Mouse (Mus musculus): ENCODE results near the gene Plb1. TPM values are rescaled to one million over a fixed set of nuclear protein-coding genes. Genes with fewer than 3 reads are reported as not detected.

Plb1 gene
- polyA plus RNA-seq, 1 experiment from 2014 or later = 0.09 TPM

GRCm38 (mm10) chr5:32397719-32398118 is 165.2 kb downstream of the Plb1 start:
- no peaks in the 10 kb centered on the region for H3K36me3 ChIP-seq (ENCODE audit: control insufficient read depth, insufficient read depth, low read length)
- WGBS = 90% methylated on average over 3 of the region's 3 CpGs
- no peaks in the 10 kb centered on the region for H3K9me3 ChIP-seq (replicated peaks; ENCODE audit: control insufficient read depth, low read length)
- H3K4me2 ChIP-seq (ENCODE audit: low read length) = no peak overlapping the region
- DNase-seq (ENCODE audit: low spot score) (no peak), ATAC-seq (no peak)
- H3K27me3 ChIP-seq (replicated peaks; ENCODE audit: control insufficient read depth, insufficient read depth, low read length) = no peaks in the 10 kb centered on the region
- H3K9ac ChIP-seq (ENCODE audit: low read length) = no peak overlapping the region
- H3K4me1 ChIP-seq (ENCODE audit: control insufficient read depth, insufficient read depth, low read length) = no peaks in the 10 kb centered on the region
- H3K4me3 ChIP-seq (ENCODE audit: low read depth, low read length) = no peak overlapping the region
- H3K27ac ChIP-seq (ENCODE audit: low read depth, low read length) = no peak overlapping the region

GRCm38 (mm10) chr5:32400926-32401325 is 168.4 kb downstream of the Plb1 start:
- H3K4me2 ChIP-seq (ENCODE audit: low read length) = no peak overlapping the region
- no peaks in the 10 kb centered on the region for H3K4me1 ChIP-seq (ENCODE audit: control insufficient read depth, insufficient read depth, low read length)
- DNase-seq (ENCODE audit: low spot score) (no peak), ATAC-seq (no peak)
- H3K27ac ChIP-seq (ENCODE audit: low read depth, low read length) = no peak overlapping the region
- WGBS = 88% methylated on average over 2 of the region's 2 CpGs
- H3K36me3 ChIP-seq (ENCODE audit: control insufficient read depth, insufficient read depth, low read length) = no peaks in the 10 kb centered on the region
- no peaks in the 10 kb centered on the region for H3K9me3 ChIP-seq (replicated peaks; ENCODE audit: control insufficient read depth, low read length)
- no peak overlapping the region for H3K9ac ChIP-seq (ENCODE audit: low read length)
- no peaks in the 10 kb centered on the region for H3K27me3 ChIP-seq (replicated peaks; ENCODE audit: control insufficient read depth, insufficient read depth, low read length)
- no peak overlapping the region for H3K4me3 ChIP-seq (ENCODE audit: low read depth, low read length)

GRCm38 (mm10) chr5:32403082-32403953 is 170.8 kb downstream of the Plb1 start:
- H3K27ac ChIP-seq (ENCODE audit: low read depth, low read length) = no peak overlapping the region
- 76% methylated on average over 9 of the region's 9 CpGs for WGBS
- no peaks in the 10 kb centered on the region for H3K4me1 ChIP-seq (ENCODE audit: control insufficient read depth, insufficient read depth, low read length)
- H3K4me2 ChIP-seq (ENCODE audit: low read length) = no peak overlapping the region
- no peak overlapping the region for H3K9ac ChIP-seq (ENCODE audit: low read length)
- no peak overlapping the region for H3K4me3 ChIP-seq (ENCODE audit: low read depth, low read length)
- no peaks in the 10 kb centered on the region for H3K27me3 ChIP-seq (replicated peaks; ENCODE audit: control insufficient read depth, insufficient read depth, low read length)
- no peaks in the 10 kb centered on the region for H3K36me3 ChIP-seq (ENCODE audit: control insufficient read depth, insufficient read depth, low read length)
- no peaks in the 10 kb centered on the region for H3K9me3 ChIP-seq (replicated peaks; ENCODE audit: control insufficient read depth, low read length)
- ATAC-seq (no peak), DNase-seq (ENCODE audit: low spot score) (peak; percentile 12)

GRCm38 (mm10) chr5:32405199-32405855 is 172.8 kb downstream of the Plb1 start:
- 76% methylated on average over 4 of the region's 4 CpGs for WGBS
- no peak for DNase-seq (ENCODE audit: low spot score)

GRCm38 (mm10) chr5:32408771-32409170 is 176.3 kb downstream of the Plb1 start:
- Histone ChIP-seq H3K4me1 (ENCODE audit: control insufficient read depth, insufficient read depth, low read length) (no peaks in the 10 kb centered on the region), H3K36me3 (ENCODE audit: control insufficient read depth, insufficient read depth, low read length) (no peaks in the 10 kb centered on the region), H3K4me3 (ENCODE audit: low read depth, low read length) (no peak overlapping the region), H3K27me3 (replicated peaks; ENCODE audit: control insufficient read depth, insufficient read depth, low read length) (no peaks in the 10 kb centered on the region), H3K9me3 (replicated peaks; ENCODE audit: control insufficient read depth, low read length) (no peaks in the 10 kb centered on the region), H3K9ac (ENCODE audit: low read length) (no peak overlapping the region), H3K4me2 (ENCODE audit: low read length) (no peak overlapping the region), H3K27ac (ENCODE audit: low read depth, low read length) (no peak overlapping the region)
- ATAC-seq (no peak), DNase-seq (ENCODE audit: low spot score) (no peak)
- WGBS = 91% methylated on average over 1 of the region's 1 CpGs

More at GRCm38 (mm10) chr5:32405199-32405855, 172.8 kb downstream of the Plb1 start:
- no peaks in the 10 kb centered on the region for H3K4me1 ChIP-seq (ENCODE audit: control insufficient read depth, insufficient read depth, low read length)
- no peaks in the 10 kb centered on the region for H3K9me3 ChIP-seq (replicated peaks; ENCODE audit: control insufficient read depth, low read length)
- H3K4me3 ChIP-seq (ENCODE audit: low read depth, low read length) = no peak overlapping the region
- no peak overlapping the region for H3K27ac ChIP-seq (ENCODE audit: low read depth, low read length)
- no peaks in the 10 kb centered on the region for H3K36me3 ChIP-seq (ENCODE audit: control insufficient read depth, insufficient read depth, low read length)
- ATAC-seq = no peak
- no peak overlapping the region for H3K9ac ChIP-seq (ENCODE audit: low read length)
- no peak overlapping the region for H3K4me2 ChIP-seq (ENCODE audit: low read length)
- H3K27me3 ChIP-seq (replicated peaks; ENCODE audit: control insufficient read depth, insufficient read depth, low read length) = no peaks in the 10 kb centered on the region

- no peak for ATAC-seq
- 80% methylated on average over 2 of the region's 2 CpGs for WGBS
- no peak for DNase-seq (ENCODE audit: low spot score)
These were observed 177.2 kb downstream of the Plb1 start for GRCm38 (mm10) chr5:32409747-32410146.

GRCm38 (mm10) chr5:32410954-32411688 is 178.6 kb downstream of the Plb1 start:
- Histone ChIP-seq H3K36me3 (ENCODE audit: control insufficient read depth, insufficient read depth, low read length) (no peaks in the 10 kb centered on the region), H3K27me3 (replicated peaks; ENCODE audit: control insufficient read depth, insufficient read depth, low read length) (no peaks in the 10 kb centered on the region), H3K9me3 (replicated peaks; ENCODE audit: control insufficient read depth, low read length) (no peaks in the 10 kb centered on the region), H3K4me1 (ENCODE audit: control insufficient read depth, insufficient read depth, low read length) (no peaks in the 10 kb centered on the region), H3K4me3 (ENCODE audit: low read depth, low read length) (no peak overlapping the region), H3K4me2 (ENCODE audit: low read length) (no peak overlapping the region), H3K9ac (ENCODE audit: low read length) (no peak overlapping the region), H3K27ac (ENCODE audit: low read depth, low read length) (no peak overlapping the region)
- WGBS = 83% methylated on average over 3 of the region's 3 CpGs
- ATAC-seq (no peak), DNase-seq (ENCODE audit: low spot score) (no peak)

More at GRCm38 (mm10) chr5:32409747-32410146, 177.2 kb downstream of the Plb1 start:
- Histone ChIP-seq H3K4me1 (ENCODE audit: control insufficient read depth, insufficient read depth, low read length) (no peaks in the 10 kb centered on the region), H3K27me3 (replicated peaks; ENCODE audit: control insufficient read depth, insufficient read depth, low read length) (no peaks in the 10 kb centered on the region), H3K36me3 (ENCODE audit: control insufficient read depth, insufficient read depth, low read length) (no peaks in the 10 kb centered on the region), H3K9ac (ENCODE audit: low read length) (no peak overlapping the region), H3K9me3 (replicated peaks; ENCODE audit: control insufficient read depth, low read length) (no peaks in the 10 kb centered on the region), H3K27ac (ENCODE audit: low read depth, low read length) (no peak overlapping the region), H3K4me2 (ENCODE audit: low read length) (no peak overlapping the region), H3K4me3 (ENCODE audit: low read depth, low read length) (no peak overlapping the region)

- H3K4me2 ChIP-seq (ENCODE audit: low read length) = no peak overlapping the region
- no peaks in the 10 kb centered on the region for H3K4me1 ChIP-seq (ENCODE audit: control insufficient read depth, insufficient read depth, low read length)
- H3K27me3 ChIP-seq (replicated peaks; ENCODE audit: control insufficient read depth, insufficient read depth, low read length) = no peaks in the 10 kb centered on the region
- DNase-seq (ENCODE audit: low spot score) = peak; percentile 59
- H3K4me3 ChIP-seq (ENCODE audit: low read depth, low read length) = no peak overlapping the region
- no peaks in the 10 kb centered on the region for H3K9me3 ChIP-seq (replicated peaks; ENCODE audit: control insufficient read depth, low read length)
- H3K27ac ChIP-seq (ENCODE audit: low read depth, low read length) = no peak overlapping the region
- 35% methylated on average over 1 of the region's 1 CpGs for WGBS
- no peak overlapping the region for H3K9ac ChIP-seq (ENCODE audit: low read length)
- peak; percentile 44; the same call in 1 of the 2 replicates for ATAC-seq
- no peaks in the 10 kb centered on the region for H3K36me3 ChIP-seq (ENCODE audit: control insufficient read depth, insufficient read depth, low read length)
These were observed 179.9 kb downstream of the Plb1 start for GRCm38 (mm10) chr5:32412186-32412950.

Measured in forebrain, embryonic 14.5 days (tissue).